Mouse (Mus musculus) forebrain, embryonic 15.5 days (tissue): ENCODE measurements around the gene Kptn. TPM values are rescaled to one million over a fixed set of nuclear protein-coding genes. Genes with fewer than 3 reads are reported as not detected.

Experiments used
- ATAC-seq: fragments of 200-750 bp; cut with Nextera tagmentation; replicated peaks from 2 replicates; pipeline ENCODE4 v1.8.0; 2017; ENCODE audit warnings: mild to moderate bottlenecking, moderate TSS enrichment, moderate library complexity
- H3K27ac ChIP-seq: fragments of 300-500 bp; sonication (generic); replicated peaks from 2 replicates; pipeline ENCODE4 v1.5.1; 2015; ENCODE audit warnings: mild to moderate bottlenecking, inconsistent platforms
- H3K27me3 ChIP-seq: fragments of 300-500 bp; sonication (generic); 2 replicates; pipeline ENCODE4 v1.6.1; 2015; ENCODE audit warnings: inconsistent platforms
- H3K36me3 ChIP-seq: fragments of 300-500 bp; sonication (generic); 2 replicates; pipeline ENCODE4 v1.6.1; 2015; ENCODE audit warnings: mild to moderate bottlenecking, inconsistent platforms
- H3K4me1 ChIP-seq: fragments of 300-500 bp; sonication (generic); 2 replicates; pipeline ENCODE4 v1.6.1; 2015; ENCODE audit warnings: inconsistent platforms
- H3K4me2 ChIP-seq: fragments of 300-500 bp; sonication (generic); replicated peaks from 2 replicates; pipeline ENCODE4 v1.6.1; 2015; ENCODE audit warnings: mild to moderate bottlenecking, inconsistent platforms
- H3K4me3 ChIP-seq: fragments of 300-500 bp; sonication (generic); 2 replicates; pipeline ENCODE4 v1.5.1; 2015; ENCODE audit warnings: mild to moderate bottlenecking, inconsistent platforms
- H3K9ac ChIP-seq: fragments of 300-500 bp; sonication (generic); replicated peaks from 2 replicates; pipeline ENCODE4 v1.6.1; 2015; ENCODE audit warnings: mild to moderate bottlenecking, inconsistent platforms
- H3K9me3 ChIP-seq: fragments of 300-500 bp; sonication (generic); 2 replicates; pipeline ENCODE4 v1.6.1; 2016; ENCODE audit warnings: inconsistent platforms
- WGBS: fragments of 180-500 bp; shearing (Covaris S2); methylation state at CpG from one replicate; pipeline ENCODE4 v1.1.7; 2015; ENCODE audit warnings: mixed read lengths; 5-methylcytosine and 5-hydroxymethylcytosine counted together
- polyA plus RNA-seq: library from polyadenylated mRNA; unstranded; fragments of >200 nt; fragmentation: Nextera tagmentation; extraction: Ambion mirVana; gene quantifications from 2 replicates; pipeline ENCODE4 v1.2.1, GENCODE M21; 2015

The Kptn gene
- polyA plus RNA-seq, 1 experiment from 2014 or later = 43.7 TPM

- Histone ChIP-seq H3K4me2 (no peak overlapping the region), H3K4me1 (peaks cover 48% of the 10 kb centered on the region), H3K4me3 (no peak overlapping the region), H3K9me3 (no peaks in the 10 kb centered on the region), H3K27ac (no peak overlapping the region), H3K36me3 (0 out of 2 replicates have a peak, but pooled peaks cover 3% of the 10 kb centered on the region), H3K9ac (no peak overlapping the region), H3K27me3 (no peaks in the 10 kb centered on the region)
- 69% methylated on average over 6 of the region's 6 CpGs for WGBS
- no peak for ATAC-seq
These were observed 8.6 kb downstream of the Kptn start for GRCm38 (mm10) chr7:16128344-16128743.

- Histone ChIP-seq H3K4me3 (peak overlapping the region; percentile 64; the same call in 1 of the 2 replicates), H3K4me2 (peak overlapping the region; percentile 75), H3K9me3 (no peaks in the 10 kb centered on the region), H3K4me1 (peaks cover 54% of the 10 kb centered on the region), H3K27me3 (no peaks in the 10 kb centered on the region), H3K9ac (0 out of 2 replicates have a peak overlapping the region, but pooled peaks have one; percentile 71), H3K27ac (peak overlapping the region; percentile 77), H3K36me3 (0 out of 2 replicates have a peak, but pooled peaks cover 3% of the 10 kb centered on the region)
- ATAC-seq = no peak
- 62% methylated on average over 5 of the region's 5 CpGs for WGBS
These were observed 9.2 kb downstream of the Kptn start for GRCm38 (mm10) chr7:16128899-16129298.

- Histone ChIP-seq H3K27me3 (no peaks in the 10 kb centered on the region), H3K4me1 (peaks cover 59% of the 10 kb centered on the region), H3K4me3 (peak within 1 kb of the TSS; percentile 64), H3K9me3 (no peaks in the 10 kb centered on the region), H3K36me3 (0 out of 2 replicates have a peak, but pooled peaks cover 3% of the 10 kb centered on the region), H3K27ac (peak within 1 kb of the TSS; percentile 77), H3K9ac (peak within 1 kb of the TSS; percentile 71), H3K4me2 (peak within 1 kb of the TSS; percentile 75)
- peak; percentile 77 for ATAC-seq
- under 1% methylated on average over 12 of the region's 12 CpGs for WGBS
These were observed 9.7 kb downstream of the Kptn start, which contains the start of gene Slc8a2 for GRCm38 (mm10) chr7:16129421-16129845. Gene Slc8a2, plus strand, starts transcription at chr7:16129826.

GRCm38 (mm10) chr7:16129846-16130691 is 10.4 kb downstream of the Kptn start:
- peak overlapping the region; percentile 64 for H3K4me3 ChIP-seq
- no peaks in the 10 kb centered on the region for H3K27me3 ChIP-seq
- peaks cover 65% of the 10 kb centered on the region for H3K4me1 ChIP-seq
- WGBS = under 1% methylated on average over 37 of the region's 38 CpGs
- H3K36me3 ChIP-seq = 0 out of 2 replicates have a peak, but pooled peaks cover 3% of the 10 kb centered on the region
- peak; percentile 71 for ATAC-seq
- peak overlapping the region; percentile 77 for H3K27ac ChIP-seq
- H3K9me3 ChIP-seq = no peaks in the 10 kb centered on the region
- H3K9ac ChIP-seq = peak overlapping the region; percentile 71
- peak overlapping the region; percentile 75 for H3K4me2 ChIP-seq

GRCm38 (mm10) chr7:16130956-16131634 is 11.4 kb downstream of the Kptn start:
- H3K4me3 ChIP-seq = peak overlapping the region; percentile 64
- no peaks in the 10 kb centered on the region for H3K27me3 ChIP-seq
- H3K36me3 ChIP-seq = 0 out of 2 replicates have a peak, but pooled peaks cover 3% of the 10 kb centered on the region
- H3K4me1 ChIP-seq = peaks cover 75% of the 10 kb centered on the region
- 30% methylated on average over 13 of the region's 13 CpGs for WGBS
- peak overlapping the region; percentile 77; the same call in 1 of the 2 replicates for H3K27ac ChIP-seq
- no peak for ATAC-seq
- no peaks in the 10 kb centered on the region for H3K9me3 ChIP-seq
- peak overlapping the region; percentile 71 for H3K9ac ChIP-seq
- H3K4me2 ChIP-seq = peak overlapping the region; percentile 75

DNA sequence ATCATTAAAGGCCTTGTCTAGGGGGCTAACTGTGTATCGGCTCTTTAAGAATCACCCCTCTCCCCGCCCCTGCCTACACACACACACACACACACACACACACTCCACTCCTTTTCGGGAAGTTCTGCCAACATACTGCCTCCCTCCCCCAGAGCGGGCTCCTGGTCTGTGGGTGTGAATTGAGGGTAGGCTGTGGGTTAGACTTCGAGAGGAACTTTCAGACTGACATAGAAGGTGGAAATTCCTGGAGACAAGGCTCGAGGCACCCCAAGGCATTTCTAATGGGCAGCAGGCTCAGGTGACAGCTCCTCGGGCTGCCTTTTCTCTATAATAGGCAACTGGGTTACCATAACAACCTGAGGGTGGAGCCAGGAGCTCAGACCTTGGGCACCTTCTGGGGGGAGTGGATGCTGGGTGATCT is 12.5 kb downstream of the Kptn start:
- Histone ChIP-seq H3K27ac (no peak overlapping the region), H3K4me2 (peak overlapping the region; percentile 75), H3K9ac (no peak overlapping the region), H3K27me3 (no peaks in the 10 kb centered on the region), H3K4me1 (peaks cover 78% of the 10 kb centered on the region), H3K9me3 (no peaks in the 10 kb centered on the region), H3K36me3 (no peaks in the 10 kb centered on the region), H3K4me3 (peak overlapping the region; percentile 64; the same call in 1 of the 2 replicates)
- WGBS = 1% methylated on average over 7 of the region's 7 CpGs
- no peak for ATAC-seq

GRCm38 (mm10) chr7:16132926-16133325 is 13.2 kb downstream of the Kptn start:
- no peaks in the 10 kb centered on the region for H3K27me3 ChIP-seq
- peaks cover 78% of the 10 kb centered on the region for H3K4me1 ChIP-seq
- no peak overlapping the region for H3K4me2 ChIP-seq
- H3K9me3 ChIP-seq = no peaks in the 10 kb centered on the region
- no peak overlapping the region for H3K4me3 ChIP-seq
- H3K36me3 ChIP-seq = no peaks in the 10 kb centered on the region
- ATAC-seq = no peak
- no peak overlapping the region for H3K9ac ChIP-seq
- H3K27ac ChIP-seq = no peak overlapping the region
- whole genome bisulfite sequencing = 63% methylated on average over 3 of the region's 3 CpGs

DNA sequence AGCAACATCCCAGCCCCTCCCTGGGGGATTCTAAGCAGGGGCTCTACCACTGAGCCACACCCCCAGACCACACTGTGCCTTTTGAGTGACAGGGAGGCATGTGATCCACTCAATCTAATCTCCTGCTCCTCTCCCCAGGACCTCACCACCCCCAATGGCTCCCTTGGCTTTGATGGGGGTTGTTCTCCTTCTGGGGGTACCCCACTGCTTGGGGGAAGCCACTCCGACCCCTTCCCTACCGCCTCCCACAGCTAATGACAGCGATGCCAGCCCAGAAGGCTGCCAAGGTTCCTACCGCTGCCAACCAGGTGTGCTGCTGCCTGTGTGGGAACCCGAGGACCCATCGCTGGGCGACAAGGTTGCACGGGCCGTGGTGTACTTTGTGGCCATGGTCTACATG is 14.0 kb downstream of the Kptn start:
- Histone ChIP-seq H3K36me3 (no peaks in the 10 kb centered on the region), H3K4me2 (no peak overlapping the region), H3K4me3 (no peak overlapping the region), H3K9ac (no peak overlapping the region), H3K27ac (peak overlapping the region; percentile 71; the same call in 1 of the 2 replicates), H3K4me1 (peaks cover 72% of the 10 kb centered on the region), H3K9me3 (no peaks in the 10 kb centered on the region), H3K27me3 (no peaks in the 10 kb centered on the region)
- ATAC-seq = no peak
- WGBS = 91% methylated on average over 9 of the region's 9 CpGs

DNA sequence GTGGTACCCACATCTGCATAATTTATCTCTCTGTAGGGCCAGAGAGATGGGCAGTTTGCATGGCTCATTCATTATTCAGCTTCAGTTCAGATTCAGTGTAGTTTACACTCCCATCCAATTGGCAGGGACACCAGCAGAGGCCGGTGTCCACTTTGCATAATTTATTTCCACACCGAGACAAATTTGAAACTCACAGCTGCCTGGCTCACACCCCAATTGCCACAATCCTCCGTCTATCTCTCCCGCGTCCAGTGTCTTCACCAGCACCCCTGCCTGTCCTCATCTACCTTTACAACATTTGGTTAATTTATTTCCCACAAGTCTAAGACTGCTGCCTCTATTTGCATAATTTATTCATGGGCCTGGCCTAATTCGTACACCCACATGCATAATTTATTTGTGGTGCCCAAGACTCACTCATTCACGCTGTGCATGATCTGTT is 15.3 kb downstream of the Kptn start:
- Histone ChIP-seq H3K36me3 (no peaks in the 10 kb centered on the region), H3K27me3 (no peaks in the 10 kb centered on the region), H3K9me3 (no peaks in the 10 kb centered on the region), H3K4me3 (0 out of 2 replicates have a peak overlapping the region, but pooled peaks have one; percentile 14), H3K4me2 (peak overlapping the region; percentile 32), H3K27ac (peak overlapping the region; percentile 71), H3K9ac (no peak overlapping the region), H3K4me1 (peaks cover 60% of the 10 kb centered on the region)
- 9% methylated on average over 7 of the region's 7 CpGs for WGBS
- peak; percentile 61 for ATAC-seq

DNA sequence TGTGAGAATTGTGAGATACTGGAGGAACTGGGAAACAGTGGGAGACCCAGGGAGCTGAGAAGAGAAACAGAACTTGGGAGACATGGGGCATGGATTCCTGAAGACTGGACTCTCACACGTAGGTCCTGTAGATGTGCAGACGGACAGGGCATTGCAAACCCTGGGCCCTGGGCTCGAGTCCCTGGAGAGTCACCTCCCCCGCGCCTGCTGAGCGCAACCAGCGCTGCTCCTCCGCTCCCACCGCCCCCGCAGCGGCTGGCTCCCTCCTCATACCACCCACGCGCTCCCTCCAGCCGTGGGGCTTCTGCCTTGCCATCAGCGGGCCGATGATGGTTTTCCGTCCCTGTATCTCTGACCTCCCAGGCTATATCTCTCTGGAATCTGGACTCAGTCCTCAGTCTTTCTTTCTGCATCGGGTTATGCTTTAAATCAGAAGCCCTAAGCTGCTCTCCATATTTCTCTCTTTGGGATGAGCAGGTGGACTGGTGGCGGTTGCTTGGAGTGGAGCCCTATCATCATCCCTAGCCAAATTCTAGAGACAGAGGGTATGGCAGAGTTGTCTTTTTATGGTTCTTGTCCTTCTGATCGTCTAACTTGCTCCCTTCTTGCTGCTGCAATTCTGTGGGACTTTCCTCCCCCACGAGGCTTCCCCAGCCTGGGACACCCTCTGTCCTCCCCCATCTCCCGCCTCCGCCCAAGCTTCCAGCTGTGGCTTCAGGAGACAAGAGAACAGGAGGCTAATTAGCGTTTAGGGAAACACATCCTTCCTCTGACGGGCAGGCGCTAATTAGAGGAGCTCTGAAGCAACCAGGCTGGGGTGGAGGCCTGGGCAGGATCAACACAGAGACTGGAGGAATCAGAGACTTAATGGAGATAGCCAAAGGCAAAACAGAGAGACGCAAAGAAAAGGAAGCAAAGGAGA is 27.1 kb downstream of the Kptn start:
- Histone ChIP-seq H3K4me1 (peaks cover 34% of the 10 kb centered on the region), H3K4me3 (no peak overlapping the region), H3K27ac (peak overlapping the region; percentile 50), H3K36me3 (0 out of 2 replicates have a peak, but pooled peaks cover 5% of the 10 kb centered on the region), H3K27me3 (no peaks in the 10 kb centered on the region), H3K9me3 (no peaks in the 10 kb centered on the region), H3K4me2 (peak overlapping the region; percentile 1; the same call in 1 of the 2 replicates), H3K9ac (no peak overlapping the region)
- WGBS = 22% methylated on average over 27 of the region's 27 CpGs
- peak; percentile 48; the same call in 1 of the 2 replicates for ATAC-seq

DNA sequence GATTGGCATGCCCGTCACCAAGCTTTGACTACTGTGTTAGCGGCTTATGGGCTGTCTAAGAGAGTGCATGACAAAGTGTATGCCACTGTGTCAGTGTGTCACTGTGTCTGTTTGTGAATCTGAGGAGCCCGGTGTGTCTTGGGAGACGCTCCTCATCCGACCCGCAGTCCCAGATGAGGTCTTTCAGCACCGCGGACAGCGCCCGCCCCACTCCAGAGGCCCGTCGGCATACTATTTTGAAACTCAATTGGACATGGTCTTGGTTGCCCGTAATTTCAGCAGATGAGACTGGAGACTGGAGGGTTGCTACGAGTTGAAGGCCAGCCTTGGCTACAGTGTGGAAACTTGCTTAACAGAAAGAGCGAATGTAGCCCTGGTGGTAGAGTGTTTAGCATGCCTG is 27.9 kb downstream of the Kptn start:
- H3K27me3 ChIP-seq = no peaks in the 10 kb centered on the region
- no peak for ATAC-seq
- no peaks in the 10 kb centered on the region for H3K9me3 ChIP-seq
- WGBS = 12% methylated on average over 15 of the region's 15 CpGs
- H3K27ac ChIP-seq = peak overlapping the region; percentile 50; the same call in 1 of the 2 replicates
- no peak overlapping the region for H3K4me2 ChIP-seq
- H3K4me1 ChIP-seq = peaks cover 34% of the 10 kb centered on the region
- no peak overlapping the region for H3K9ac ChIP-seq
- H3K4me3 ChIP-seq = no peak overlapping the region
- 0 out of 2 replicates have a peak, but pooled peaks cover 5% of the 10 kb centered on the region for H3K36me3 ChIP-seq
